Mouse (Mus musculus): Measurements from ENCODE around the gene Grb14. TPM values are rescaled to one million over a fixed set of nuclear protein-coding genes. Genes with fewer than 3 reads are reported as not detected.

The Grb14 gene
- total and polyA plus RNA-seq, 3 experiments, result 0.61 to 0.85 (median 0.74) TPM

DNA sequence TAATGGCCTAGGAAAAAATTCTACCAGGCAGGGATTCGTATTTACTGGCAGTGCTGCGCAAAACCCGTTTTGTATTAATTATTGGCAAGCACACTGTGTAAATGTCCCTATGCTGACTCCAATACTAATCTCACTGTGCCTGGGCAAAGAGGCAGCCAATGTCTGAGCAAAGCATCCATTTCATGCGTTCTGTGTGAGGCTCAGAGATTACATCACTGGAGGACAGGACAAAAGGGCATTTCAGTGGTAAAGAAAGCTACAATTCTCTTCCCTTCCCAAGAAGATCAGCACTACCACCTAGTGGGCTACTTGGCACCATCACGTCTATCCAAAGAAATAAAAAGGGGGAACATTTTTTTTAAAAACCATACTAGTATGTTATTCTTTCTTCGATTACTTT is 109.3 kb downstream of the Grb14 start:
- Histone ChIP-seq H3K4me2 (ENCODE audit: insufficient read depth, low read depth, poor library complexity, severe bottlenecking) (no peak overlapping the region), H3K4me1 (ENCODE audit: control insufficient read depth in 1 of 2, insufficient read depth in 2 of 2) (no peaks in the 10 kb centered on the region), H3K27me3 (replicated peaks) (no peaks in the 10 kb centered on the region), H3K9ac (ENCODE audit: insufficient read depth, low read depth) (no peak overlapping the region), H3K36me3 (replicated peaks in 1 of 2; ENCODE audit: control insufficient read depth in 1 of 2, insufficient read depth in 1 of 2, low read length in 1 of 2) (no peaks in the 10 kb centered on the region), H3K9me3 (replicated peaks; ENCODE audit: low read length) (no peaks in the 10 kb centered on the region), H3K27ac (ENCODE audit: insufficient read depth, low read depth) (no peak overlapping the region), H3K79me2 (replicated peaks; ENCODE audit: control insufficient read depth, extremely low read depth, insufficient read depth, poor library complexity, severe bottlenecking) (no peaks in the 10 kb centered on the region), H3K4me3 (replicated peaks in 1 of 3; ENCODE audit: low read depth in 2 of 3, low read length in 2 of 3, poor library complexity in 1 of 3) (no peak overlapping the region)
- peak; percentile 10 for DNase-seq (ENCODE audit: extremely low read depth)
- in situ Hi-C loops (cut with MboI; ENCODE audit: low pct_ligation_motif_present, low pct_unique_long_range_greater_than_20kb, low sequenced_read_pairs), result no loop called here
- dilution Hi-C loops (cut with MboI; ENCODE audit: extremely low pct_ligation_motif_present, extremely low pct_unique_long_range_greater_than_20kb, low sequenced_read_pairs), result no loop called here
- TF ChIP-seq ZC3H11A (IDR thresholded peaks at IDR 0.05; ENCODE audit: low read depth, low read length), result no peak
- TF ChIP-seq ELF1 (IDR thresholded peaks at IDR 0.05; ENCODE audit: low read depth, low read length), result no peak
- TF ChIP-seq CHD1 (IDR thresholded peaks at IDR 0.05; ENCODE audit: low read depth, low read length), result no peak
- TF ChIP-seq RAD21 (IDR thresholded peaks at IDR 0.05; ENCODE audit: low read depth, low read length), result peak; percentile 53
- TF ChIP-seq POLR2A (IDR thresholded peaks at IDR 0.05; ENCODE audit: low read depth, low read length), result no peak
- TF ChIP-seq CTCF (conservative IDR thresholded peaks at IDR 0.05 in 1 of 2, IDR thresholded peaks at IDR 0.05 in 1 of 2; ENCODE audit: low read depth in 2 of 2, low read length in 2 of 2), result peak in 1 of 2 experiments; percentile 52; a peak in 2 of 4 replicates
- TF ChIP-seq MAFK (IDR thresholded peaks at IDR 0.05; ENCODE audit: insufficient replicate concordance, low read length), result no peak
- no peak for TF ChIP-seq JUND (conservative IDR thresholded peaks at IDR 0.05; ENCODE audit: low read depth, low read length)
- TF ChIP-seq KAT2A (IDR thresholded peaks at IDR 0.05; ENCODE audit: insufficient replicate concordance, low read length), result no peak
- no peak for TF ChIP-seq UBTF (IDR thresholded peaks at IDR 0.05; ENCODE audit: low read depth, low read length)
- TF ChIP-seq PAX5 (IDR thresholded peaks at IDR 0.05; ENCODE audit: low read length), result no peak
- no peak for TF ChIP-seq USF1 (IDR thresholded peaks at IDR 0.05; ENCODE audit: low read depth, low read length)
- no peak for TF ChIP-seq ZMIZ1 (IDR thresholded peaks at IDR 0.05; ENCODE audit: low read depth, low read length)
- no peak for TF ChIP-seq MYC (IDR thresholded peaks at IDR 0.05; ENCODE audit: low read depth, low read length)
- no peak for TF ChIP-seq MAX (IDR thresholded peaks at IDR 0.05; ENCODE audit: low read length)
- TF ChIP-seq GABPA (IDR thresholded peaks at IDR 0.05; ENCODE audit: insufficient replicate concordance, low read depth, low read length), result no peak
- TF ChIP-seq SIN3A (IDR thresholded peaks at IDR 0.05; ENCODE audit: low read length), result no peak
- TF ChIP-seq HCFC1 (IDR thresholded peaks at IDR 0.05; ENCODE audit: low read depth, low read length), result no peak
- no peak for TF ChIP-seq IRF4 (IDR thresholded peaks at IDR 0.05; ENCODE audit: low read depth, low read length)
- TF ChIP-seq ZNF384 (IDR thresholded peaks at IDR 0.05; ENCODE audit: low read depth, low read length), result peak; percentile 52
- no peak for TF ChIP-seq E2F4 (IDR thresholded peaks at IDR 0.05; ENCODE audit: insufficient replicate concordance, low read depth, low read length)
- TF ChIP-seq TBP (conservative IDR thresholded peaks at IDR 0.05; ENCODE audit: low read depth, low read length), result no peak
- no peak for TF ChIP-seq ETS1 (conservative IDR thresholded peaks at IDR 0.05; ENCODE audit: low read depth, low read length)
- TF ChIP-seq MEF2A (IDR thresholded peaks at IDR 0.05; ENCODE audit: borderline replicate concordance, low read depth, low read length), result no peak
- 0 out of 2 replicates have a peak, but pooled peaks have one; percentile 2 for TF ChIP-seq SMC3 (IDR thresholded peaks at IDR 0.05; ENCODE audit: low read depth, low read length)
